Mouse (Mus musculus) T-cell, adult 66 days (primary cell): ENCODE data around the gene Tmem179. TPM values are rescaled to one million over a fixed set of nuclear protein-coding genes. Genes with fewer than 3 reads are reported as not detected.

ENCODE experiments used
- total RNA-seq, 2 experiments: library from RNA; stranded (reverse); gene quantifications; 3 replicates in 1 of 2; 4 replicates in 1 of 2; pipeline ENCODE4 v1.2.4; 2023

Tmem179 gene
- not detected for total RNA-seq

GRCm38 (mm10) chr12:112516697-112517337 is at the start of gene Tmem179:
Gene Tmem179, minus strand, starts transcription at chr12:112516747.

GRCm38 (mm10) chr12:112489134-112489533 is 27.4 kb downstream of the Tmem179 start, which contains the start of gene A530016L24Rik:
Gene A530016L24Rik, plus strand, starts transcription at chr12:112489448.

Other genes starting within 250 kb of the Tmem179 start
- gene A530016L24Rik, start 27.3 kb downstream of the Tmem179 start, total RNA-seq, result not detected
- 10 to 100 TPM; 68.7 to 71.1 TPM for gene Inf2, start 72.0 kb upstream of the Tmem179 start, total RNA-seq
- gene Adssl1, start 103.3 kb upstream of the Tmem179 start, total RNA-seq, result 1 to 10 TPM; 2.3 to 3.7 TPM
- 10 to 100 TPM; 15.6 to 21.2 TPM for gene Siva1, start 127.9 kb upstream of the Tmem179 start, total RNA-seq
- 100 to 1,000 TPM; 109 TPM for gene Akt1, start 158.1 kb upstream of the Tmem179 start, total RNA-seq
- gene Zbtb42, start 162.1 kb upstream of the Tmem179 start, total RNA-seq, result 1 to 10 TPM; 5.1 to 5.6 TPM
- gene Cep170b, start 203.7 kb upstream of the Tmem179 start, total RNA-seq, result 10 to 100 TPM in 1 of 2 experiments, 1 to 10 TPM in 1; 9.8 to 13.0 TPM
- 10 to 100 TPM in 1 of 2 experiments, 1 to 10 TPM in 1; 3.9 to 11.8 TPM for gene Pld4, start 243.9 kb upstream of the Tmem179 start, total RNA-seq